8 mouse cellular contexts compared by ENCODE assay signal in genomic region chr1:93668791-93669548, GRCm38 (mm10). TPM values are rescaled to one million over a fixed set of nuclear protein-coding genes. Genes with fewer than 3 reads are reported as not detected.
DNase-seq lines count a peak whose midpoint lies in the region; ATAC-seq and TF ChIP-seq lines count a peak whose summit lies in the region.

No protein-coding gene starts in this region.

- peaks cover 23% of the 10 kb centered on the region for H3K4me1 ChIP-seq in heart, embryonic 13.5 days
- peaks cover 34% of the 10 kb centered on the region for H3K4me1 ChIP-seq in kidney, embryonic 16.5 days (ENCODE audit: insufficient read depth, low read length)
- H3K4me1 ChIP-seq in liver, postnatal 0 days (ENCODE audit: insufficient read depth): peaks cover 10% of the 10 kb centered on the region
- peaks cover 8% of the 10 kb centered on the region; the same call in 1 of the 2 replicates for H3K4me1 ChIP-seq in neural tube, embryonic 12.5 days
- peaks cover 3% of the 10 kb centered on the region; the same call in 1 of the 2 replicates for H3K4me1 ChIP-seq in stomach, postnatal 0 days (replicated peaks; ENCODE audit: control insufficient read depth, insufficient read depth)

- H3K9me3 ChIP-seq in heart, embryonic 13.5 days: no peaks in the 10 kb centered on the region
- no peaks in the 10 kb centered on the region for H3K9me3 ChIP-seq in kidney, embryonic 16.5 days (ENCODE audit: low read length)
- no peaks in the 10 kb centered on the region for H3K9me3 ChIP-seq in liver, postnatal 0 days (ENCODE audit: low read length)
- no peaks in the 10 kb centered on the region for H3K9me3 ChIP-seq in neural tube, embryonic 12.5 days
- H3K9me3 ChIP-seq in stomach, postnatal 0 days (ENCODE audit: control insufficient read depth, low read length): no peaks in the 10 kb centered on the region

- H3K36me3 ChIP-seq in heart, embryonic 13.5 days: no peaks in the 10 kb centered on the region
- H3K36me3 ChIP-seq in kidney, embryonic 16.5 days (ENCODE audit: insufficient read depth, low read length): no peaks in the 10 kb centered on the region
- H3K36me3 ChIP-seq in liver, postnatal 0 days (replicated peaks; ENCODE audit: insufficient read depth, low read length): no peaks in the 10 kb centered on the region
- no peaks in the 10 kb centered on the region for H3K36me3 ChIP-seq in neural tube, embryonic 12.5 days
- H3K36me3 ChIP-seq in stomach, postnatal 0 days (ENCODE audit: control insufficient read depth, insufficient read depth, low read length): no peaks in the 10 kb centered on the region

- peak; percentile 77 for DNase-seq in CD4-positive helper T cell, adult 2 months (ENCODE audit: low read depth, low spot score)
- peak; percentile 68 for DNase-seq in brain, adult 2 months (ENCODE audit: low read depth, low spot score)
- DNase-seq in liver, postnatal 0 days: peak; percentile 82
- DNase-seq in stomach, postnatal 0 days (ENCODE audit: low spot score): peak; percentile 85

- TF ChIP-seq EP300 in liver, postnatal 0 days (IDR thresholded peaks at IDR 0.05; ENCODE audit: low read depth): no peak
- no peak for TF ChIP-seq EP300 in stomach, postnatal 0 days (optimal IDR thresholded peaks at IDR 0.05)

- H3K27ac ChIP-seq in heart, embryonic 13.5 days (replicated peaks): peak overlapping the region; percentile 84
- peak overlapping the region; percentile 88 for H3K27ac ChIP-seq in kidney, embryonic 16.5 days (ENCODE audit: low read length)
- H3K27ac ChIP-seq in liver, postnatal 0 days (ENCODE audit: low read depth): peak overlapping the region; percentile 65
- H3K27ac ChIP-seq in neural tube, embryonic 12.5 days: no peak overlapping the region; the same call in 1 of the 2 replicates
- H3K27ac ChIP-seq in stomach, postnatal 0 days (replicated peaks): peak overlapping the region; percentile 56

- H3K4me2 ChIP-seq in heart, embryonic 13.5 days: peak overlapping the region; percentile 83
- H3K4me2 ChIP-seq in kidney, embryonic 16.5 days (replicated peaks; ENCODE audit: low read depth, low read length): peak overlapping the region; percentile 69
- peak overlapping the region; percentile 69 for H3K4me2 ChIP-seq in liver, postnatal 0 days (ENCODE audit: low read depth, low read length)
- peak overlapping the region; percentile 63 for H3K4me2 ChIP-seq in neural tube, embryonic 12.5 days (replicated peaks)
- peak overlapping the region; percentile 66 for H3K4me2 ChIP-seq in stomach, postnatal 0 days (replicated peaks; ENCODE audit: low read depth)

- H3K9ac ChIP-seq in heart, embryonic 13.5 days: peak overlapping the region; percentile 82
- H3K9ac ChIP-seq in kidney, embryonic 16.5 days (replicated peaks; ENCODE audit: low read length): peak overlapping the region; percentile 72
- peak overlapping the region; percentile 32 for H3K9ac ChIP-seq in liver, postnatal 0 days (replicated peaks)
- H3K9ac ChIP-seq in neural tube, embryonic 12.5 days: peak overlapping the region; percentile 47
- peak overlapping the region; percentile 63 for H3K9ac ChIP-seq in stomach, postnatal 0 days (ENCODE audit: low read length)

- WGBS in heart, embryonic 13.5 days: 6% methylated on average over 17 of the region's 17 CpGs
- WGBS in kidney, embryonic 16.5 days: 9% methylated on average over 17 of the region's 17 CpGs
- WGBS in liver, postnatal 0 days (ENCODE audit: insufficient replicate concordance): 5% methylated on average over 17 of the region's 17 CpGs
- 10% methylated on average over 17 of the region's 17 CpGs for WGBS in neural tube, embryonic 12.5 days
- 10% methylated on average over 16 of the region's 17 CpGs for WGBS in stomach, postnatal 0 days

- ATAC-seq in erythroblast, adult 5-6 weeks (replicated peaks; ENCODE audit: low FRiP score, poor library complexity, severe bottlenecking): peak; percentile 16; the same call in 1 of the 2 replicates
- ATAC-seq in heart, embryonic 13.5 days (ENCODE audit: extremely low read depth, insufficient number of reproducible peaks, low FRiP score, low TSS enrichment): peak; percentile 47
- ATAC-seq in kidney, embryonic 16.5 days (ENCODE audit: low FRiP score, low TSS enrichment): peak; percentile 86
- ATAC-seq in liver, postnatal 0 days: peak; percentile 95
- ATAC-seq in neural tube, embryonic 12.5 days (ENCODE audit: low FRiP score, low read depth): peak; percentile 88
- ATAC-seq in stomach, postnatal 0 days (ENCODE audit: low FRiP score, low TSS enrichment): peak; percentile 89

- TF ChIP-seq CTCF in liver, postnatal 0 days (IDR thresholded peaks at IDR 0.05; ENCODE audit: low read depth): peak; percentile 84
- TF ChIP-seq CTCF in stomach, postnatal 0 days (IDR thresholded peaks at IDR 0.05; ENCODE audit: low read depth): peak; percentile 85

- H3K27me3 ChIP-seq in heart, embryonic 13.5 days (replicated peaks): no peaks in the 10 kb centered on the region
- H3K27me3 ChIP-seq in kidney, embryonic 16.5 days (ENCODE audit: insufficient read depth, low read length): no peaks in the 10 kb centered on the region
- no peaks in the 10 kb centered on the region for H3K27me3 ChIP-seq in liver, postnatal 0 days (ENCODE audit: insufficient read depth, low read length)
- H3K27me3 ChIP-seq in neural tube, embryonic 12.5 days (replicated peaks): no peaks in the 10 kb centered on the region
- H3K27me3 ChIP-seq in stomach, postnatal 0 days (ENCODE audit: control insufficient read depth, insufficient read depth, low read length): no peaks in the 10 kb centered on the region

- H3K4me3 ChIP-seq in heart, embryonic 13.5 days: peak overlapping the region; percentile 57
- H3K4me3 ChIP-seq in kidney, embryonic 16.5 days (ENCODE audit: low read length): peak overlapping the region; percentile 49
- peak overlapping the region; percentile 36 for H3K4me3 ChIP-seq in liver, postnatal 0 days (ENCODE audit: low read depth, low read length)
- H3K4me3 ChIP-seq in neural tube, embryonic 12.5 days: peak overlapping the region; percentile 32
- H3K4me3 ChIP-seq in stomach, postnatal 0 days (ENCODE audit: low read depth, low read length): peak overlapping the region; percentile 34

RNA-seq across cellular contexts. Expression of gene Stk25, which starts 10.5 kb away (rescaled TPM):
- 6.0 and 9.8 TPM in 2 replicates for total RNA-seq in erythroblast, adult 5-6 weeks (2015; ENCODE audit: low replicate concordance)
- total RNA-seq in erythroblast, adult 5-6 weeks (2017; ENCODE audit: low replicate concordance): 7.9 and 14.8 TPM in 2 replicates
- 132 and 138 TPM in 2 replicates for polyA plus RNA-seq in heart, embryonic 13.5 days (2015; fragmentation: Nextera tagmentation; extraction: Ambion mirVana)
- polyA plus RNA-seq in kidney, embryonic 16.5 days (2015; fragmentation: Nextera tagmentation; extraction: Ambion mirVana): 205 and 210 TPM in 2 replicates
- 39.6 and 41.3 TPM in 2 replicates for polyA plus RNA-seq in liver, postnatal 0 days (2015; fragmentation: Nextera tagmentation; extraction: Ambion mirVana)
- polyA plus RNA-seq in neural tube, embryonic 12.5 days (2016; fragmentation: Nextera tagmentation; extraction: Ambion mirVana): 260 and 266 TPM in 2 replicates
- 107 and 115 TPM in 2 replicates for polyA plus RNA-seq in stomach, postnatal 0 days (2015; fragmentation: Nextera tagmentation; extraction: Ambion mirVana)

RNA-seq across cellular contexts. Expression of gene Bok, which starts 16.5 kb away (rescaled TPM):
- total RNA-seq in erythroblast, adult 5-6 weeks (2015; ENCODE audit: low replicate concordance): not detected in 2 replicates
- total RNA-seq in erythroblast, adult 5-6 weeks (2017; ENCODE audit: low replicate concordance): not detected in 2 replicates
- 40.2 and 51.6 TPM in 2 replicates for polyA plus RNA-seq in heart, embryonic 13.5 days (2015; fragmentation: Nextera tagmentation; extraction: Ambion mirVana)
- 98.3 and 108 TPM in 2 replicates for polyA plus RNA-seq in kidney, embryonic 16.5 days (2015; fragmentation: Nextera tagmentation; extraction: Ambion mirVana)
- polyA plus RNA-seq in liver, postnatal 0 days (2015; fragmentation: Nextera tagmentation; extraction: Ambion mirVana): 6.8 and 7.2 TPM in 2 replicates
- 41.9 and 50.8 TPM in 2 replicates for polyA plus RNA-seq in neural tube, embryonic 12.5 days (2016; fragmentation: Nextera tagmentation; extraction: Ambion mirVana)
- polyA plus RNA-seq in stomach, postnatal 0 days (2015; fragmentation: Nextera tagmentation; extraction: Ambion mirVana): 66.9 and 69.9 TPM in 2 replicates

Comparison
In these comparisons a context has a peak if more than half of its experiments do, and no peak if none do; other contexts are left out.
1. ATAC-seq: peak in every context shown above with its lines; median percentile 95 in liver, postnatal 0 days; 89 in stomach, postnatal 0 days; 88 in neural tube, embryonic 12.5 days; 86 in kidney, embryonic 16.5 days; 47 in heart, embryonic 13.5 days; 16 in erythroblast, adult 5-6 weeks.
2. H3K9ac ChIP-seq: peak in every context shown above with its lines; median percentile 82 in heart, embryonic 13.5 days; 72 in kidney, embryonic 16.5 days; 63 in stomach, postnatal 0 days; 47 in neural tube, embryonic 12.5 days; 32 in liver, postnatal 0 days.